In genomic region chr15:27937003-27937860, GRCm38 (mm10) we compare ENCODE assay signal across 7 mouse cellular contexts.
DNase-seq lines count a peak whose midpoint lies in the region; ATAC-seq lines count a peak whose summit lies in the region.

No protein-coding gene starts in this region.

- H3K9me3 ChIP-seq in intestine, embryonic 16.5 days (ENCODE audit: control insufficient read depth, low read length), result no peaks in the 10 kb centered on the region
- no peaks in the 10 kb centered on the region for H3K9me3 ChIP-seq in stomach, embryonic 14.5 days (ENCODE audit: control insufficient read depth, low read depth, low read length)

- no peaks in the 10 kb centered on the region for H3K27me3 ChIP-seq in intestine, embryonic 16.5 days (replicated peaks; ENCODE audit: control insufficient read depth, insufficient read depth, low read length)
- no peaks in the 10 kb centered on the region for H3K27me3 ChIP-seq in stomach, embryonic 14.5 days (ENCODE audit: control insufficient read depth, insufficient read depth, low read length)

- peaks cover 23% of the 10 kb centered on the region for H3K4me1 ChIP-seq in intestine, embryonic 16.5 days (ENCODE audit: control insufficient read depth, insufficient read depth, low read length)
- H3K4me1 ChIP-seq in stomach, embryonic 14.5 days (ENCODE audit: control insufficient read depth, insufficient read depth, low read length), result peaks cover 30% of the 10 kb centered on the region

- H3K9ac ChIP-seq in intestine, embryonic 16.5 days (ENCODE audit: low read depth, low read length), result peak overlapping the region; percentile 53
- no peak overlapping the region for H3K9ac ChIP-seq in stomach, embryonic 14.5 days (replicated peaks; ENCODE audit: low read depth, low read length)

- DNase-seq in adrenal gland, adult 2 months, result peak; percentile 70
- DNase-seq in cerebellum, postnatal 25 days, result peak; percentile 87
- DNase-seq in frontal cortex, postnatal 36 days (ENCODE audit: low spot score in 2 of 2), result peak; percentile 70 to 86
- DNase-seq in left cerebral cortex, postnatal 14 days (ENCODE audit: low spot score in 2 of 2), result peak; percentile 77 to 86
- peak; percentile 93 for DNase-seq in mesoderm, embryonic 11.5 days (ENCODE audit: low read depth, low spot score)

- H3K4me2 ChIP-seq in intestine, embryonic 16.5 days (ENCODE audit: low read depth, low read length), result peak overlapping the region; percentile 61
- peak overlapping the region; percentile 43 for H3K4me2 ChIP-seq in stomach, embryonic 14.5 days (replicated peaks; ENCODE audit: low read depth, low read length)

- 19% methylated on average over 20 of the region's 20 CpGs for WGBS in intestine, embryonic 16.5 days
- 19% methylated on average over 20 of the region's 20 CpGs for WGBS in stomach, embryonic 14.5 days

- intact Hi-C loops in left cerebral cortex, postnatal 14 days (cut with DNase I), result no loop called here

- no peaks in the 10 kb centered on the region for H3K36me3 ChIP-seq in intestine, embryonic 16.5 days (ENCODE audit: control insufficient read depth, insufficient read depth, low read length)
- H3K36me3 ChIP-seq in stomach, embryonic 14.5 days (ENCODE audit: control insufficient read depth, insufficient read depth, low read length), result no peaks in the 10 kb centered on the region

- ATAC-seq in intestine, embryonic 16.5 days, result peak; percentile 93
- ATAC-seq in stomach, embryonic 14.5 days (ENCODE audit: insufficient number of reproducible peaks, insufficient read depth, low FRiP score, low read depth), result peak; percentile 87

- peak overlapping the region; percentile 38 for H3K27ac ChIP-seq in intestine, embryonic 16.5 days (ENCODE audit: low read length)
- H3K27ac ChIP-seq in stomach, embryonic 14.5 days (ENCODE audit: low read length), result peak overlapping the region; percentile 16; the same call in 1 of the 2 replicates

- peak overlapping the region; percentile 29 for H3K4me3 ChIP-seq in intestine, embryonic 16.5 days (ENCODE audit: low read length)
- H3K4me3 ChIP-seq in stomach, embryonic 14.5 days (ENCODE audit: low read depth, low read length), result peak overlapping the region; percentile 14

Comparison
In these comparisons a context has a peak if more than half of its experiments do, and no peak if none do; other contexts are left out.
1. Peak in every context shown above with its lines: DNase-seq, ATAC-seq, H3K4me3 ChIP-seq and H3K27ac ChIP-seq.